Mouse (Mus musculus) midbrain, postnatal 0 days (tissue): ENCODE results near the gene Ptchd3. TPM values are rescaled to one million over a fixed set of nuclear protein-coding genes. Genes with fewer than 3 reads are reported as not detected.
A peak's percentile ranks its signal among the peaks of the same experiment; 100 is the strongest.

ENCODE experiments used
- ATAC-seq: fragments of 200-750 bp; cut with Nextera tagmentation; 2 replicates; pipeline ENCODE4 v1.8.0; 2017; ENCODE audit warnings: moderate number of reproducible peaks, mild to moderate bottlenecking, moderate TSS enrichment, moderate library complexity; ENCODE audit not compliant: low FRiP score
- DNase-seq: peaks from one replicate; pipeline ENCODE4 v3.0.0-alpha.2; 2015; ENCODE audit warnings: low spot score
- H3K27ac ChIP-seq: fragments of 300-500 bp; sonication (generic); 2 replicates; pipeline ENCODE4 v1.5.1; 2014; ENCODE audit warnings: low read depth, mild to moderate bottlenecking, low read length, mixed read lengths
- H3K27me3 ChIP-seq: fragments of 300-500 bp; sonication (generic); 2 replicates; pipeline ENCODE4 v1.6.1; 2014; ENCODE audit warnings: low read length, control low read depth, mixed read lengths; ENCODE audit not compliant: insufficient read depth
- H3K36me3 ChIP-seq: fragments of 300-500 bp; sonication (generic); 2 replicates; pipeline ENCODE4 v1.6.1; 2014; ENCODE audit warnings: low read length, control low read depth, mixed read lengths; ENCODE audit not compliant: insufficient read depth
- H3K4me1 ChIP-seq: fragments of 300-500 bp; sonication (generic); 2 replicates; pipeline ENCODE4 v1.6.1; 2014; ENCODE audit warnings: mild to moderate bottlenecking, control low read depth, antibody characterized with exemption, low read length, mixed read lengths; ENCODE audit not compliant: insufficient read depth
- H3K4me2 ChIP-seq: fragments of 300-500 bp; sonication (generic); 2 replicates; pipeline ENCODE4 v1.6.1; 2014; ENCODE audit warnings: low read depth, mild to moderate bottlenecking, low read length, mixed read lengths; ENCODE audit not compliant: poor library complexity, severe bottlenecking
- H3K4me3 ChIP-seq: fragments of 300-500 bp; sonication (generic); 2 replicates; pipeline ENCODE4 v1.5.1; 2014; ENCODE audit warnings: low read depth, mild to moderate bottlenecking, low read length, moderate library complexity
- H3K9ac ChIP-seq: fragments of 300-500 bp; sonication (generic); replicated peaks from 2 replicates; pipeline ENCODE4 v1.6.1; 2014; ENCODE audit warnings: mild to moderate bottlenecking, low read length, moderate library complexity, mixed read lengths; ENCODE audit not compliant: poor library complexity, severe bottlenecking
- H3K9me3 ChIP-seq: fragments of 300-500 bp; sonication (generic); 2 replicates; pipeline ENCODE4 v1.6.1; 2016; ENCODE audit warnings: low read length, control low read depth
- CTCF ChIP-seq: IDR thresholded peaks from 2 replicates; pipeline ENCODE4 v1.5.1; 2016; ENCODE audit warnings: antibody characterized with exemption, mild to moderate bottlenecking
- WGBS: fragments of 180-500 bp; shearing (Covaris S2); extraction: QIAGEN DNeasy Blood & Tissue Kit; methylation state at CpG from one replicate; pipeline ENCODE4 v1.1.7; 2014; 5-methylcytosine and 5-hydroxymethylcytosine counted together
- polyA plus RNA-seq: library from polyadenylated mRNA; unstranded; fragments of >200 nt; fragmentation: Nextera tagmentation; extraction: Ambion mirVana; gene quantifications from 2 replicates; pipeline ENCODE4 v1.2.1, GENCODE M21; 2015
- total RNA-seq: library from RNA; depleted of rRNA; stranded (reverse); fragments of >200 nt; gene quantifications from 2 replicates; pipeline ENCODE4 v1.2.3, GENCODE M21; 2014; rRNA removed

Gene Ptchd3
- total and polyA plus RNA-seq, 2 experiments from 2014 or later = 0.11 TPM; not detected in 1

GRCm38 (mm10) chr11:121847790-121848299 is 17.8 kb downstream of the Ptchd3 start:
- peak overlapping the region; percentile 70 for H3K9ac ChIP-seq

More at GRCm38 (mm10) chr11:121847790-121848299, 17.8 kb downstream of the Ptchd3 start:
- Histone ChIP-seq H3K9me3 (no peaks in the 10 kb centered on the region; the same call in 1 of the 2 replicates), H3K27me3 (no peaks in the 10 kb centered on the region), H3K27ac (peak overlapping the region; percentile 82), H3K36me3 (no peaks in the 10 kb centered on the region), H3K4me3 (peak overlapping the region; percentile 49), H3K4me2 (peak overlapping the region; percentile 76), H3K4me1 (no peaks in the 10 kb centered on the region)
- no peak; the same call in 1 of the 2 replicates for TF ChIP-seq CTCF
- ATAC-seq (peak; percentile 99), DNase-seq (peak; percentile 94)
- WGBS = 0% methylated on average over 11 of the region's 11 CpGs

Other genes with a start within 250 kb of the Ptchd3 start
- 10.1 and 10.5 TPM in 2 replicates for gene B3gntl1, start 157.1 kb upstream of the Ptchd3 start, total RNA-seq
- 5.8 and 6.6 TPM in 2 replicates for gene B3gntl1, start 157.1 kb upstream of the Ptchd3 start, polyA plus RNA-seq
- 10.2 and 15.8 TPM in 2 replicates for gene Metrnl, start 128.7 kb upstream of the Ptchd3 start, total RNA-seq
- 12.5 and 15.4 TPM in 2 replicates for gene Metrnl, start 128.7 kb upstream of the Ptchd3 start, polyA plus RNA-seq